Mouse (Mus musculus) MEL (cell line): ENCODE data around the gene Wnt7b. TPM values are rescaled to one million over a fixed set of nuclear protein-coding genes. Genes with fewer than 3 reads are reported as not detected.

Experiments used
- DNase-seq: peaks from one replicate; pipeline ENCODE4 v3.0.0; 2011; ENCODE audit warnings: low read depth, low spot score
- H3K27ac ChIP-seq: 2 replicates; pipeline ENCODE4 v1.5.1; 2012; ENCODE audit warnings: low read depth, mild to moderate bottlenecking, control low read depth, low read length, moderate library complexity; ENCODE audit not compliant: control insufficient read depth
- H3K27me3 ChIP-seq, 2 experiments: fragments of 150-350 bp in 1 of 2; sonication (generic) in 1 of 2; 2 replicates each; pipeline ENCODE4 v1.6.1; 2012; ENCODE audit warnings: low read length in 2 of 2, mild to moderate bottlenecking in 2 of 2, improper control_type of control experiment in 1 of 2, moderate library complexity in 1 of 2; ENCODE audit not compliant: insufficient read depth in 2 of 2, control insufficient read depth in 1 of 2
- H3K36me3 ChIP-seq, 2 experiments: 2 replicates each; pipeline ENCODE4 v1.6.1; 2012 to 2014; ENCODE audit warnings: low read length in 2 of 2, improper control_type of control experiment in 1 of 2, inconsistent platforms in 1 of 2, mild to moderate bottlenecking in 1 of 2; ENCODE audit not compliant: insufficient read depth in 2 of 2, control insufficient read depth in 1 of 2
- H3K4me1 ChIP-seq, 2 experiments: fragments of 150-350 bp in 1 of 2; sonication (generic) in 1 of 2; 2 replicates each; pipeline ENCODE4 v1.6.1; 2012; ENCODE audit warnings: low read length in 2 of 2, improper control_type of control experiment in 1 of 2, mild to moderate bottlenecking in 1 of 2; ENCODE audit not compliant: insufficient read depth in 2 of 2, control insufficient read depth in 1 of 2
- H3K4me3 ChIP-seq, 2 experiments: fragments of 150-350 bp in 1 of 2; sonication (generic) in 1 of 2; 2 replicates each; pipeline ENCODE4 v1.5.1; 2012; ENCODE audit warnings: low read depth in 2 of 2, low read length in 2 of 2, mild to moderate bottlenecking in 2 of 2, moderate library complexity in 2 of 2, control low read depth in 1 of 2, improper control_type of control experiment in 1 of 2; ENCODE audit not compliant: control insufficient read depth in 1 of 2, insufficient read depth in 1 of 2
- H3K79me2 ChIP-seq: 2 replicates; pipeline ENCODE4 v1.6.1; 2012; ENCODE audit warnings: mild to moderate bottlenecking, low read length, moderate library complexity; ENCODE audit not compliant: control insufficient read depth, poor library complexity, insufficient read depth
- H3K9ac ChIP-seq: 2 replicates; pipeline ENCODE4 v1.6.1; 2012; ENCODE audit warnings: low read depth, mild to moderate bottlenecking, control low read depth, low read length, moderate library complexity; ENCODE audit not compliant: control insufficient read depth, poor library complexity, severe bottlenecking
- H3K9me3 ChIP-seq: fragments of 150-350 bp; sonication (generic); replicated peaks from 2 replicates; pipeline ENCODE4 v1.6.1; 2012; ENCODE audit warnings: mild to moderate bottlenecking, low read length, improper control_type of control experiment, moderate library complexity; ENCODE audit not compliant: insufficient read depth
- BHLHE40 ChIP-seq: IDR thresholded peaks from 2 replicates; pipeline ENCODE4 v1.6.1; 2012; ENCODE audit warnings: low read depth, mild to moderate bottlenecking, inconsistent platforms, low read length, improper control_type of control experiment, borderline replicate concordance
- CTCF ChIP-seq, 3 experiments: IDR thresholded peaks in 2 of 3; conservative IDR thresholded peaks in 1 of 3; 2 replicates each; pipeline ENCODE4 v1.5.1; 2011 to 2012; ENCODE audit warnings: low read length in 3 of 3, low read depth in 2 of 3, mild to moderate bottlenecking in 2 of 3, improper control_type of control experiment in 1 of 3, inconsistent platforms in 1 of 3, mixed read lengths in 1 of 3, moderate library complexity in 1 of 3; ENCODE audit not compliant: control insufficient read depth in 1 of 3, insufficient read depth in 1 of 3, poor library complexity in 1 of 3, severe bottlenecking in 1 of 3
- E2F4 ChIP-seq: IDR thresholded peaks from 2 replicates; pipeline ENCODE4 v1.6.1; 2011; ENCODE audit warnings: low read depth, low read length, improper control_type of control experiment, borderline replicate concordance
- GABPA ChIP-seq: IDR thresholded peaks from 2 replicates; pipeline ENCODE4 v1.6.1; 2012; ENCODE audit warnings: low read depth, mild to moderate bottlenecking, inconsistent platforms, low read length, improper control_type of control experiment, moderate library complexity
- HCFC1 ChIP-seq: IDR thresholded peaks from 2 replicates; pipeline ENCODE4 v1.6.1; 2012; ENCODE audit warnings: low read depth, mild to moderate bottlenecking, inconsistent platforms, low read length, improper control_type of control experiment, moderate library complexity
- JUND ChIP-seq: IDR thresholded peaks from 2 replicates; pipeline ENCODE4 v1.6.1; 2011; ENCODE audit warnings: low read depth, mild to moderate bottlenecking, improper control_type of control experiment, low read length
- KAT2A ChIP-seq: conservative IDR thresholded peaks from 2 replicates; pipeline ENCODE4 v1.6.1; 2012; ENCODE audit warnings: low read depth, low read length, improper control_type of control experiment, inconsistent platforms
- MAZ ChIP-seq: IDR thresholded peaks from 2 replicates; pipeline ENCODE4 v1.6.1; 2012; ENCODE audit warnings: low read depth, mild to moderate bottlenecking, inconsistent platforms, low read length, improper control_type of control experiment
- MXI1 ChIP-seq: IDR thresholded peaks from 2 replicates; pipeline ENCODE4 v1.6.1; 2011; ENCODE audit warnings: mild to moderate bottlenecking, low read depth, low read length, improper control_type of control experiment
- NELFE ChIP-seq: IDR thresholded peaks from 2 replicates; pipeline ENCODE4 v1.6.1; 2011; ENCODE audit warnings: low read depth, low read length, improper control_type of control experiment
- NRF1 ChIP-seq: IDR thresholded peaks from 2 replicates; pipeline ENCODE4 v1.6.1; 2014; ENCODE audit warnings: low read depth, mild to moderate bottlenecking, inconsistent platforms, low read length, improper control_type of control experiment, moderate library complexity; ENCODE audit not compliant: poor library complexity, insufficient read depth, severe bottlenecking
- POLR2A ChIP-seq, 2 experiments: IDR thresholded peaks; 2 replicates each; pipeline ENCODE4 v1.6.1; 2011 to 2012; ENCODE audit warnings: low read length in 2 of 2, mild to moderate bottlenecking in 2 of 2, control low read depth in 1 of 2, improper control_type of control experiment in 1 of 2, low read depth in 1 of 2, moderate library complexity in 1 of 2; ENCODE audit not compliant: control insufficient read depth in 1 of 2, insufficient read depth in 1 of 2, poor library complexity in 1 of 2
- POLR2AphosphoS5 ChIP-seq: IDR thresholded peaks from 2 replicates; pipeline ENCODE4 v1.6.1; 2012; ENCODE audit warnings: low read depth, borderline replicate concordance, mild to moderate bottlenecking, inconsistent platforms, low read length, moderate library complexity, mixed read lengths
- SIN3A ChIP-seq: IDR thresholded peaks from 2 replicates; pipeline ENCODE4 v1.6.1; 2012; ENCODE audit warnings: low read length, improper control_type of control experiment, inconsistent platforms
- SMC3 ChIP-seq: IDR thresholded peaks from 2 replicates; pipeline ENCODE4 v1.6.1; 2011; ENCODE audit warnings: low read depth, low read length, improper control_type of control experiment
- TAL1 ChIP-seq: IDR thresholded peaks from 2 replicates; pipeline ENCODE4 v1.6.1; 2012; ENCODE audit warnings: mild to moderate bottlenecking, inconsistent platforms, low read length, moderate library complexity, mixed read lengths
- USF1 ChIP-seq: IDR thresholded peaks from 2 replicates; pipeline ENCODE4 v1.6.1; 2014; ENCODE audit warnings: low read depth, mild to moderate bottlenecking, inconsistent platforms, low read length, improper control_type of control experiment, moderate library complexity
- ZNF384 ChIP-seq: IDR thresholded peaks from 2 replicates; pipeline ENCODE4 v1.6.1; 2012; ENCODE audit warnings: low read depth, mild to moderate bottlenecking, inconsistent platforms, low read length, improper control_type of control experiment
- polyA plus RNA-seq, 2 experiments: library from polyadenylated mRNA; stranded (reverse) in 1 of 2; unstranded in 1 of 2; fragments of >175 nt in 1 of 2; fragments of >200 nt in 1 of 2; gene quantifications; 2 replicates each; pipeline versions ENCODE4 v1.2.1 to v1.2.4; 2012; ENCODE audit warnings: low replicate concordance in 2 of 2, low read depth in 1 of 2; ENCODE audit not compliant: insufficient read length in 2 of 2, insufficient read depth in 1 of 2, missing spikeins in 1 of 2
- total RNA-seq: library from RNA; depleted of rRNA; stranded (reverse); fragments of 300-350 nt; gene quantifications from 2 replicates; pipeline ENCODE4 v1.2.3, GENCODE M21; 2012

Gene Wnt7b
- total and polyA plus RNA-seq, 3 experiments: not detected

DNA sequence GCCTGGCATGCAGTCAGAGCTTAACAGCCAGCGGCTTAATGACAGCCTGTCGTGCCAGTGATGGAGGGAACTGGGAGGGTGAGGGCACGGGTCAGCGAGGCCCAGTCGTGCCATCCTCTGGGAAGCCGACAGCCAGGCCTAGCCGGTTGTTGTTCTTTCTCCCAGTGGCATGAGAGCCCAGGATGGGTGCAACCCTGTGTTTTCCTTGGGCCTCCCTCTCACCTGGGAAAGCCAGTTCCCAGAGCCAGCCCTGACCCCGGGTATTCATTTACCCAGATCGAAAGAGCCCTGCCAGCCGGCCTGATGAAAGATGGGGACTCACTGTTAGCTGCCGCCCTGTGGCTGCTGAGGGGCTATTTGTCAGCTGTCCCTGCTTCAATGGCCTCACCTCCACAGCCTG lies 44.1 kb downstream of the Wnt7b start:
- TF ChIP-seq MXI1: no peak
- H3K9ac ChIP-seq: no peak overlapping the region
- H3K27ac ChIP-seq: no peak overlapping the region
- DNase-seq: no peak
- no peaks in the 10 kb centered on the region for H3K36me3 ChIP-seq
- H3K27me3 ChIP-seq: no peaks in the 10 kb centered on the region
- no peaks in the 10 kb centered on the region for H3K79me2 ChIP-seq
- no peak overlapping the region for H3K4me3 ChIP-seq
- no peaks in the 10 kb centered on the region for H3K9me3 ChIP-seq
- no peaks in the 10 kb centered on the region for H3K4me1 ChIP-seq

DNA sequence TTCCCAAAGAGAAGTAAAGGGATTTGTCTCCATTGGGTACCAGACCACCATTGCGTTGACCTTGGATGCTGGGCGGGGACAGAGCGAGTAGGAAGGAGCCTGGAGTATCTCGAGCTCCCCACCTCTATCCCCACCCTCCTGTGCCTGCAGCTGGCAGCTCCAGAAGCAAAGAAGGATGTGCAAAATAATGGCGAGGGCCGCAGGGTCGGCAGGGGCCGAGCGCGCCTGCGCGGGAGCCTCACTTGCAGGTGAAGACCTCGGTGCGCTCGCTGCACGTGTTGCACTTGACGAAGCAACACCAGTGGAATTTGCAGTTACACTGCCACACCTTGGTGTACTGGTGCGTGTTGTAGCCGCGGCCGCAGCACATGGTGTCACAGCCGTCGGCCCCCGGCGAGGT lies 45.1 kb downstream of the Wnt7b start:
- no peaks in the 10 kb centered on the region for H3K9me3 ChIP-seq
- no peaks in the 10 kb centered on the region for H3K4me1 ChIP-seq
- no peaks in the 10 kb centered on the region for H3K36me3 ChIP-seq
- H3K79me2 ChIP-seq: no peaks in the 10 kb centered on the region
- H3K27ac ChIP-seq: no peak overlapping the region
- H3K27me3 ChIP-seq: no peaks in the 10 kb centered on the region
- TF ChIP-seq POLR2A (IDR thresholded peaks at IDR 0.05; ENCODE audit: control insufficient read depth in 1 of 2, insufficient read depth in 1 of 2, low read depth in 1 of 2, low read length in 2 of 2, poor library complexity in 1 of 2): no peak
- no peak for TF ChIP-seq CTCF (IDR thresholded peaks at IDR 0.05 in 2 of 3, conservative IDR thresholded peaks at IDR 0.05 in 1 of 3; ENCODE audit: control insufficient read depth in 1 of 3, insufficient read depth in 1 of 3, low read depth in 2 of 3, low read length in 3 of 3, poor library complexity in 1 of 3, severe bottlenecking in 1 of 3)
- TF ChIP-seq TAL1: no peak
- no peak for TF ChIP-seq NRF1
- TF ChIP-seq JUND: no peak
- TF ChIP-seq HCFC1: no peak
- TF ChIP-seq SMC3: no peak
- TF ChIP-seq, all 39 proteins: peak for 0
- H3K4me3 ChIP-seq: no peak overlapping the region
- DNase-seq: no peak
- no peak overlapping the region for H3K9ac ChIP-seq

DNA sequence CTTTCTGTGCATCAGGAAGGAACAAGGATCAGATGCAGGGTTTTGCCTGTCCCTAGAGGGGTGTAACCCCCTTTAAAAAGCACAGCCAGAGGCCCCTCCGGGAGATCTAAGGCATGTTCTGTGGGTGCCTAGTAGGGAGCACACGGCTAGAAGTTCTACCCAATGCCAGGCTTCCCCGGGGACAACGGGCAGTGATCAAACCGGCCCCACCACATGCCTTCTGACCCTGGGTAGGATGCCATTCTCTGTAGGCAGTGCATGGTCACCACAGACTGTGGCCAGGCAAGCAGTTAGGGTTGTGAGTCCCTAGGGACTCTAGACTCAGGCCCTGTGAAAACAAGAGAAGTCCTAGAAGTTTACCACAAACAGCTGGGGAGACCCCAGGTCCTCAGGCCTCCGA lies 47.6 kb downstream of the Wnt7b start:
- no peak for TF ChIP-seq USF1
- no peak for TF ChIP-seq SIN3A
- no peak for TF ChIP-seq POLR2AphosphoS5
- TF ChIP-seq CTCF (IDR thresholded peaks at IDR 0.05 in 2 of 3, conservative IDR thresholded peaks at IDR 0.05 in 1 of 3; ENCODE audit: control insufficient read depth in 1 of 3, insufficient read depth in 1 of 3, low read depth in 2 of 3, low read length in 3 of 3, poor library complexity in 1 of 3, severe bottlenecking in 1 of 3): no peak
- no peak for TF ChIP-seq BHLHE40
- no peak for TF ChIP-seq NELFE
- no peak for TF ChIP-seq JUND
- no peak for TF ChIP-seq MAZ
- no peak for TF ChIP-seq E2F4
- no peak for TF ChIP-seq ZNF384
- no peak for TF ChIP-seq KAT2A
- no peak for TF ChIP-seq GABPA
- no peak overlapping the region for H3K27ac ChIP-seq
- no peaks in the 10 kb centered on the region for H3K27me3 ChIP-seq

More for the DNA sequence above, 47.6 kb downstream of the Wnt7b start:
- Histone ChIP-seq H3K4me1 (no peaks in the 10 kb centered on the region), H3K9ac (no peak overlapping the region), H3K79me2 (no peaks in the 10 kb centered on the region), H3K4me3 (no peak overlapping the region), H3K9me3 (no peaks in the 10 kb centered on the region), H3K36me3 (no peaks in the 10 kb centered on the region)
- no peak for DNase-seq
